20 mouse cellular contexts compared by ENCODE assay signal in the genomic region with DNA sequence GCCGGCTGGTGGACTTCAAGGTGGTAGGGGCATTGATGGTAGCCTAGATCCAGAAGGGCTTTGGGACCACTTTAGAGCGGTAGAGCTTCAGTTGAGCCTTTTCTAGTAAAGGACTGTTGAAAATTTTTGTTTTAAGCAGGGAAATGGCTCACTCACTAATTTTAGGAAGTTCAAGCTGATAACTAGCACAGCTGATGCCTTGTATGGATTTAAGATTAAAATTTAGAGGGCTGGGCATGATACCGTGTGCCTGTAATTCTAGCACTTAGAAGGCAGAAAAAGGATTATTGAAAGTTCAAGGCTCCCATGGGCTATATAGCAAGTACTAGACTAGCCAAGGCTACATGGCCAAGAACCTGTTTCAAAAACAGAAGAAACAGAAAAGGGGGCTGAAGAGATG. TPM values are rescaled to one million over a fixed set of nuclear protein-coding genes. Genes with fewer than 3 reads are reported as not detected.
DNase-seq lines count a peak whose midpoint lies in the region; ATAC-seq and TF ChIP-seq lines count a peak whose summit lies in the region.
"Had no signal": no experiment of that assay in that cellular context is flagged by ENCODE, and none has a peak within 500 bp of the region (broad histone marks: within the 10 kb centered on the region; RNA-seq: fewer than 3 reads in every experiment).

No protein-coding gene starts in this region.

- no peaks in the 10 kb centered on the region for H3K4me1 ChIP-seq in midbrain, embryonic 11.5 days (ENCODE audit: control insufficient read depth, insufficient read depth, low read length)
- H3K4me1 ChIP-seq in midbrain, embryonic 14.5 days (ENCODE audit: control insufficient read depth, insufficient read depth, low read length) = no peaks in the 10 kb centered on the region
- H3K4me1 ChIP-seq in MEL (ENCODE audit: control insufficient read depth in 1 of 2, insufficient read depth in 2 of 2, low read length in 2 of 2) = peaks cover 2 to 6% of the 10 kb centered on the region in 2 experiments; a peak in 3 of 4 replicates
- H3K4me1 ChIP-seq in lung, postnatal 0 days (ENCODE audit: insufficient read depth, low read depth, low read length) = no peaks in the 10 kb centered on the region

- H3K9ac ChIP-seq in midbrain, embryonic 11.5 days (ENCODE audit: low read length) = no peak overlapping the region
- no peak overlapping the region for H3K9ac ChIP-seq in midbrain, embryonic 14.5 days (replicated peaks; ENCODE audit: low read length)
- no peak overlapping the region for H3K9ac ChIP-seq in MEL (ENCODE audit: control insufficient read depth, low read depth, low read length, poor library complexity, severe bottlenecking)
- no peak overlapping the region for H3K9ac ChIP-seq in lung, postnatal 0 days (replicated peaks; ENCODE audit: low read depth)

- H3K4me2 ChIP-seq in midbrain, embryonic 11.5 days = no peak overlapping the region
- no peak overlapping the region for H3K4me2 ChIP-seq in midbrain, embryonic 14.5 days (ENCODE audit: low read length)
- H3K4me2 ChIP-seq in lung, postnatal 0 days (replicated peaks; ENCODE audit: low read depth, low read length) = no peak overlapping the region

- peak; percentile 19 for DNase-seq in midbrain, embryonic 11.5 days (ENCODE audit: low spot score, missing footprints)
- no peak for DNase-seq in midbrain, embryonic 14.5 days
- DNase-seq in MEL (ENCODE audit: low read depth, low spot score) = no peak
- DNase-seq in lung, postnatal 0 days (ENCODE audit: low spot score) = no peak
- DNase-seq: adrenal gland, adult 2 months; adrenal gland, adult 8-10 months; adrenal gland, postnatal 10 days; adrenal gland, postnatal 14 days; adrenal gland, postnatal 25 days; adrenal gland, postnatal 36 days; B cell, adult 2 months; cerebellum, adult 11 months; cerebellum, adult 11-12 months; cerebellum, adult 18-20 months; cerebellum, adult 2 months had no signal

- WGBS in midbrain, embryonic 11.5 days = 94% methylated on average over 3 of the region's 3 CpGs
- WGBS in midbrain, embryonic 14.5 days = 93% methylated on average over 3 of the region's 3 CpGs
- 92% methylated on average over 3 of the region's 3 CpGs for WGBS in lung, postnatal 0 days

- H3K79me2 ChIP-seq in MEL (ENCODE audit: control insufficient read depth, insufficient read depth, low read length, poor library complexity) = peaks cover 4% of the 10 kb centered on the region

- no peaks in the 10 kb centered on the region for H3K27me3 ChIP-seq in midbrain, embryonic 11.5 days (ENCODE audit: control insufficient read depth, insufficient read depth, low read length)
- H3K27me3 ChIP-seq in midbrain, embryonic 14.5 days (ENCODE audit: control insufficient read depth, insufficient read depth, low read length) = no peaks in the 10 kb centered on the region
- no peaks in the 10 kb centered on the region for H3K27me3 ChIP-seq in MEL (ENCODE audit: control insufficient read depth in 1 of 2, insufficient read depth in 2 of 2, low read length in 2 of 2)
- no peaks in the 10 kb centered on the region for H3K27me3 ChIP-seq in lung, postnatal 0 days (replicated peaks; ENCODE audit: insufficient read depth, low read length)
- H3K27me3 ChIP-seq: CH12.LX, Patski had no signal

- no peak for ATAC-seq in midbrain, embryonic 11.5 days (ENCODE audit: low FRiP score)
- ATAC-seq in midbrain, embryonic 14.5 days (ENCODE audit: low FRiP score, low TSS enrichment) = no peak
- no peak for ATAC-seq in lung, postnatal 0 days
- ATAC-seq: activated CD4-positive, CD25-positive, alpha-beta regulatory T cell, adult 4 months; CD4-positive, CD25-positive, alpha-beta regulatory T cell, adult 4 months; Patski had no signal

- no peak for TF ChIP-seq POLR2A in MEL (IDR thresholded peaks at IDR 0.05; ENCODE audit: control insufficient read depth in 1 of 2, insufficient read depth in 1 of 2, low read depth in 1 of 2, low read length in 2 of 2, poor library complexity in 1 of 2)

- peaks cover 32% of the 10 kb centered on the region for H3K36me3 ChIP-seq in midbrain, embryonic 11.5 days (ENCODE audit: control insufficient read depth, insufficient read depth, low read length)
- H3K36me3 ChIP-seq in midbrain, embryonic 14.5 days (ENCODE audit: control insufficient read depth, insufficient read depth, low read length) = peaks cover 15% of the 10 kb centered on the region; the same call in 1 of the 2 replicates
- peaks cover 11 to 40% of the 10 kb centered on the region in 2 experiments for H3K36me3 ChIP-seq in MEL (ENCODE audit: control insufficient read depth in 1 of 2, insufficient read depth in 2 of 2, low read length in 2 of 2)
- no peaks in the 10 kb centered on the region for H3K36me3 ChIP-seq in lung, postnatal 0 days (ENCODE audit: insufficient read depth, low read length)

- no peak overlapping the region for H3K4me3 ChIP-seq in midbrain, embryonic 11.5 days (ENCODE audit: low read depth, low read length)
- no peak overlapping the region for H3K4me3 ChIP-seq in midbrain, embryonic 14.5 days (replicated peaks; ENCODE audit: low read depth, low read length)
- H3K4me3 ChIP-seq in MEL (ENCODE audit: control insufficient read depth in 1 of 2, insufficient read depth in 1 of 2, low read depth in 2 of 2, low read length in 2 of 2) = no peak overlapping the region
- no peak overlapping the region for H3K4me3 ChIP-seq in lung, postnatal 0 days (ENCODE audit: low read depth, low read length)

- H3K27ac ChIP-seq in midbrain, embryonic 11.5 days (ENCODE audit: low read depth, low read length) = no peak overlapping the region
- H3K27ac ChIP-seq in midbrain, embryonic 14.5 days (replicated peaks; ENCODE audit: low read depth, low read length) = no peak overlapping the region
- H3K27ac ChIP-seq in MEL (ENCODE audit: control insufficient read depth, low read depth, low read length) = no peak overlapping the region
- no peak overlapping the region for H3K27ac ChIP-seq in lung, postnatal 0 days (ENCODE audit: low read length)

- H3K9me3 ChIP-seq in midbrain, embryonic 11.5 days (ENCODE audit: control insufficient read depth, low read length) = no peaks in the 10 kb centered on the region
- no peaks in the 10 kb centered on the region for H3K9me3 ChIP-seq in midbrain, embryonic 14.5 days (ENCODE audit: control insufficient read depth, low read length)
- H3K9me3 ChIP-seq in MEL (replicated peaks; ENCODE audit: insufficient read depth, low read length) = no peaks in the 10 kb centered on the region
- H3K9me3 ChIP-seq in lung, postnatal 0 days (ENCODE audit: low read length) = no peaks in the 10 kb centered on the region

- TF ChIP-seq EP300 in MEL (IDR thresholded peaks at IDR 0.05; ENCODE audit: low read depth in 1 of 2, low read length in 2 of 2) = peak; percentile 21 to 41; a peak in 2 of 4 replicates
- TF ChIP-seq EP300 in lung, postnatal 0 days (IDR thresholded peaks at IDR 0.05) = no peak

- no peak for TF ChIP-seq CTCF in MEL (IDR thresholded peaks at IDR 0.05 in 2 of 3, conservative IDR thresholded peaks at IDR 0.05 in 1 of 3; ENCODE audit: control insufficient read depth in 1 of 3, insufficient read depth in 1 of 3, low read depth in 2 of 3, low read length in 3 of 3, poor library complexity in 1 of 3, severe bottlenecking in 1 of 3)
- TF ChIP-seq CTCF in lung, postnatal 0 days (IDR thresholded peaks at IDR 0.05) = no peak

- TF ChIP-seq RAD21 in MEL (IDR thresholded peaks at IDR 0.05; ENCODE audit: low read depth, low read length) = no peak

TF ChIP-seq in MEL, 35 proteins besides CTCF, POLR2A, EP300 and RAD21:
- TF ChIP-seq CHD2 (IDR thresholded peaks at IDR 0.05; ENCODE audit: low read length) (no peak), TBP (IDR thresholded peaks at IDR 0.05; ENCODE audit: low read depth, low read length) (no peak), KAT2A (conservative IDR thresholded peaks at IDR 0.05; ENCODE audit: low read depth, low read length) (no peak), SIN3A (IDR thresholded peaks at IDR 0.05; ENCODE audit: low read length) (peak; percentile 39; the same call in 1 of the 2 replicates), SMC3 (IDR thresholded peaks at IDR 0.05; ENCODE audit: low read depth, low read length) (no peak), ETS1 (IDR thresholded peaks at IDR 0.05; ENCODE audit: low read depth, low read length) (peak; percentile 85), TAL1 (IDR thresholded peaks at IDR 0.05; ENCODE audit: low read length) (no peak), GATA1 (IDR thresholded peaks at IDR 0.05; ENCODE audit: low read depth, low read length) (peak; percentile 58), POLR2AphosphoS2 (IDR thresholded peaks at IDR 0.05; ENCODE audit: low read length) (no peak)
TF ChIP-seq in MEL: peak in this region for 3.

RNA-seq across cellular contexts. Expression of a gene that starts 13.0 kb away (rescaled TPM):
- polyA plus RNA-seq in midbrain, embryonic 11.5 days (2014; fragmentation: Nextera tagmentation; extraction: Ambion mirVana) = 50.4 and 54.4 TPM in 2 replicates
- 5.0 and 8.1 TPM in 2 replicates for polyA plus RNA-seq in midbrain, embryonic 14.5 days (2014; fragmentation: Nextera tagmentation; extraction: Ambion mirVana)
- 42.0 and 46.9 TPM in 2 replicates for total RNA-seq in MEL (2012; rRNA removed)
- polyA plus RNA-seq in MEL (2012; ENCODE audit: insufficient read depth in 1 of 2, insufficient read length in 2 of 2, low read depth in 1 of 2, low replicate concordance in 2 of 2, missing spikeins in 1 of 2) = 100 to 1,000 TPM in 1 of 2 experiments, 10 to 100 TPM in 1; 64.0 to 618 TPM
- 3.2 and 3.5 TPM in 2 replicates for polyA plus RNA-seq in lung, postnatal 0 days (2015; fragmentation: Nextera tagmentation; extraction: Ambion mirVana)

RNA-seq across cellular contexts. Expression of a gene that starts 36.5 kb away (rescaled TPM):
- 3.0 and 3.6 TPM in 2 replicates for polyA plus RNA-seq in midbrain, embryonic 11.5 days (2014; fragmentation: Nextera tagmentation; extraction: Ambion mirVana)
- 11.8 and 12.4 TPM in 2 replicates for polyA plus RNA-seq in midbrain, embryonic 14.5 days (2014; fragmentation: Nextera tagmentation; extraction: Ambion mirVana)
- total RNA-seq in MEL (2012; rRNA removed) = 0.39 and 0.42 TPM in 2 replicates
- 1 to 10 TPM in 1 of 2 experiments, not detected in 1; 1.8 TPM for polyA plus RNA-seq in MEL (2012; ENCODE audit: insufficient read depth in 1 of 2, insufficient read length in 2 of 2, low read depth in 1 of 2, low replicate concordance in 2 of 2, missing spikeins in 1 of 2)
- 5.6 and 6.1 TPM in 2 replicates for polyA plus RNA-seq in lung, postnatal 0 days (2015; fragmentation: Nextera tagmentation; extraction: Ambion mirVana)
- polyA plus RNA-seq: G1E had no signal

RNA-seq across cellular contexts. Expression of a gene that starts 39.8 kb away (rescaled TPM):
- polyA plus RNA-seq in midbrain, embryonic 11.5 days (2014; fragmentation: Nextera tagmentation; extraction: Ambion mirVana) = 1.6 and 1.7 TPM in 2 replicates
- 8.1 and 14.5 TPM in 2 replicates for polyA plus RNA-seq in midbrain, embryonic 14.5 days (2014; fragmentation: Nextera tagmentation; extraction: Ambion mirVana)
- total RNA-seq in MEL (2012; rRNA removed) = not detected in 2 replicates
- not detected for polyA plus RNA-seq in MEL (2012; ENCODE audit: insufficient read depth in 1 of 2, insufficient read length in 2 of 2, low read depth in 1 of 2, low replicate concordance in 2 of 2, missing spikeins in 1 of 2)
- 2.6 and 3.0 TPM in 2 replicates for polyA plus RNA-seq in lung, postnatal 0 days (2015; fragmentation: Nextera tagmentation; extraction: Ambion mirVana)
- total RNA-seq: G1E had no signal
- polyA plus RNA-seq: G1E had no signal
